Mouse (Mus musculus) thymus, adult 2 months (tissue): ENCODE data around the gene Stox2.

Experiments used
- CTCF ChIP-seq: fragments of 200-500 bp; IDR thresholded peaks from 2 replicates; pipeline ENCODE4 v1.5.1; 2012; ENCODE audit warnings: mild to moderate bottlenecking, control low read depth, low read length, moderate library complexity, borderline replicate concordance; ENCODE audit not compliant: control insufficient read depth, poor library complexity, insufficient read depth; ENCODE audit errors: extremely low read depth
- POLR2A ChIP-seq: fragments of 200-500 bp; IDR thresholded peaks from 2 replicates; pipeline ENCODE4 v1.6.1; 2012; ENCODE audit warnings: mild to moderate bottlenecking, low read length, control low read depth, moderate library complexity; ENCODE audit not compliant: control insufficient read depth, poor library complexity, insufficient read depth; ENCODE audit errors: extremely low read depth

- no peak for TF ChIP-seq POLR2A
- TF ChIP-seq CTCF = no peak
Observed at GRCm38 (mm10) chr8:47250832-47251231, 195.3 kb downstream of the Stox2 start.
